Comparison of ENCODE assay signal across 19 mouse cellular contexts in the genomic region with DNA sequence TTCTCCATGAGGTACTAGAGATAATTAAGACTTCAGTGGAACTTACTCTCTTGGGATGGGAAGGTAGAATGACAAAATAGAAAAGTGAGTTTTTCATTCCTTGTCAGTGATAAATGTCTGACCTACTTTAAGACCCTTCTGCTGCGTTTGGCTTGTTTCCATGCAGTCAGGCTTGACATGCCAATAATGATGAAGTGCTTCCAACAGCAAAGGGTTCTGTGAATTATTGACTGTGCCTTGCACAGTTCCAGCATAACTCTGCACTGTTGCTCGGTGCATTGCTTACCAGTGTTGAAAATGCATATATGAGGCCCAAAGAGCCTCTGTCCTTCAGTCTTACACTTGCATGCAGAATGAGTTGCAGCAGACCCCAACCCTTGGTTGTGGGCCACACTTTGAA.
DNase-seq lines count a peak whose midpoint lies in the region; ATAC-seq and TF ChIP-seq lines count a peak whose summit lies in the region.
"Had no signal": no experiment of that assay in that cellular context is flagged by ENCODE, and none has a peak within 500 bp of the region (broad histone marks: within the 10 kb centered on the region; RNA-seq: fewer than 3 reads in every experiment).

No protein-coding gene starts in this region.

- H3K27me3 ChIP-seq in forebrain, embryonic 14.5 days (replicated peaks; ENCODE audit: control insufficient read depth, insufficient read depth, low read length), result no peaks in the 10 kb centered on the region
- H3K27me3 ChIP-seq in forebrain, embryonic 12.5 days, result no peaks in the 10 kb centered on the region
- H3K27me3 ChIP-seq in midbrain, postnatal 0 days (ENCODE audit: insufficient read depth, low read length), result no peaks in the 10 kb centered on the region
- H3K27me3 ChIP-seq in midbrain, embryonic 15.5 days (replicated peaks), result no peaks in the 10 kb centered on the region
- H3K27me3 ChIP-seq in kidney, embryonic 16.5 days (ENCODE audit: insufficient read depth, low read length), result no peaks in the 10 kb centered on the region
- H3K27me3 ChIP-seq: forebrain, embryonic 15.5 days; liver, embryonic 13.5 days; neural tube, embryonic 13.5 days had no signal

- H3K4me2 ChIP-seq in forebrain, embryonic 14.5 days (ENCODE audit: low read length), result no peak overlapping the region
- H3K4me2 ChIP-seq in forebrain, embryonic 12.5 days, result no peak overlapping the region
- H3K4me2 ChIP-seq in midbrain, postnatal 0 days (ENCODE audit: low read depth, low read length, poor library complexity, severe bottlenecking), result no peak overlapping the region
- no peak overlapping the region for H3K4me2 ChIP-seq in midbrain, embryonic 15.5 days
- no peak overlapping the region for H3K4me2 ChIP-seq in kidney, embryonic 16.5 days (replicated peaks; ENCODE audit: low read depth, low read length)
- H3K4me2 ChIP-seq: forebrain, embryonic 15.5 days; liver, embryonic 13.5 days; lung, embryonic 14.5 days; neural tube, embryonic 13.5 days had no signal

- TF ChIP-seq CTCF in midbrain, postnatal 0 days (IDR thresholded peaks at IDR 0.05), result no peak

- peak; percentile 11 for DNase-seq in forebrain, embryonic 14.5 days (ENCODE audit: low spot score)
- DNase-seq in midbrain, postnatal 0 days (ENCODE audit: low spot score), result peak; percentile 19
- DNase-seq in lung, adult 18-20 months, result no peak
- DNase-seq in yolk sac, embryonic 10.5 days (ENCODE audit: low spot score), result no peak
- DNase-seq: adrenal gland, postnatal 36 days; gastrocnemius, postnatal 10 days; heart, postnatal 4 days; liver, embryonic 13.5 days; lung, embryonic 14.5 days; lung, postnatal 36 days; midbrain, embryonic 14.5 days; right cerebral cortex, adult 18-20 months had no signal

- H3K9me3 ChIP-seq in forebrain, embryonic 14.5 days (replicated peaks; ENCODE audit: control insufficient read depth, low read length), result no peaks in the 10 kb centered on the region
- no peaks in the 10 kb centered on the region for H3K9me3 ChIP-seq in forebrain, embryonic 12.5 days
- no peaks in the 10 kb centered on the region for H3K9me3 ChIP-seq in midbrain, postnatal 0 days (ENCODE audit: low read length)
- H3K9me3 ChIP-seq in midbrain, embryonic 15.5 days, result no peaks in the 10 kb centered on the region
- no peaks in the 10 kb centered on the region for H3K9me3 ChIP-seq in kidney, embryonic 16.5 days (ENCODE audit: low read length)
- H3K9me3 ChIP-seq: forebrain, embryonic 15.5 days; heart, embryonic 10.5 days; liver, embryonic 13.5 days; neural tube, embryonic 13.5 days had no signal

- no peak overlapping the region for H3K4me3 ChIP-seq in forebrain, embryonic 14.5 days (ENCODE audit: low read depth, low read length)
- H3K4me3 ChIP-seq in forebrain, embryonic 12.5 days (replicated peaks), result no peak overlapping the region
- H3K4me3 ChIP-seq in midbrain, postnatal 0 days (ENCODE audit: low read depth, low read length), result no peak overlapping the region
- no peak overlapping the region for H3K4me3 ChIP-seq in midbrain, embryonic 15.5 days
- no peak overlapping the region for H3K4me3 ChIP-seq in kidney, embryonic 16.5 days (ENCODE audit: low read length)
- H3K4me3 ChIP-seq: forebrain, embryonic 15.5 days; heart, embryonic 10.5 days; liver, embryonic 13.5 days; myocyte; neural tube, embryonic 13.5 days had no signal

- no peaks in the 10 kb centered on the region for H3K36me3 ChIP-seq in forebrain, embryonic 14.5 days (ENCODE audit: control insufficient read depth, insufficient read depth, low read length)
- no peaks in the 10 kb centered on the region for H3K36me3 ChIP-seq in forebrain, embryonic 12.5 days (replicated peaks)
- no peaks in the 10 kb centered on the region for H3K36me3 ChIP-seq in midbrain, postnatal 0 days (ENCODE audit: insufficient read depth, low read length)
- no peaks in the 10 kb centered on the region for H3K36me3 ChIP-seq in midbrain, embryonic 15.5 days (replicated peaks)
- H3K36me3 ChIP-seq in kidney, embryonic 16.5 days (ENCODE audit: insufficient read depth, low read length), result no peaks in the 10 kb centered on the region
- H3K36me3 ChIP-seq: forebrain, embryonic 15.5 days; heart, embryonic 10.5 days; liver, embryonic 13.5 days; neural tube, embryonic 13.5 days had no signal

- no peak overlapping the region for H3K27ac ChIP-seq in forebrain, embryonic 14.5 days (ENCODE audit: low read depth, low read length)
- H3K27ac ChIP-seq in forebrain, embryonic 12.5 days, result no peak overlapping the region
- no peak overlapping the region for H3K27ac ChIP-seq in midbrain, postnatal 0 days (ENCODE audit: low read depth, low read length)
- no peak overlapping the region for H3K27ac ChIP-seq in midbrain, embryonic 15.5 days
- H3K27ac ChIP-seq in kidney, embryonic 16.5 days (ENCODE audit: low read length), result peak overlapping the region; percentile 5; the same call in 1 of the 2 replicates
- H3K27ac ChIP-seq: forebrain, embryonic 15.5 days; heart, embryonic 10.5 days; liver, embryonic 13.5 days; neural tube, embryonic 13.5 days had no signal

- no peaks in the 10 kb centered on the region for H3K4me1 ChIP-seq in forebrain, embryonic 14.5 days (ENCODE audit: control insufficient read depth, insufficient read depth, low read length)
- no peaks in the 10 kb centered on the region for H3K4me1 ChIP-seq in forebrain, embryonic 12.5 days
- H3K4me1 ChIP-seq in midbrain, postnatal 0 days (ENCODE audit: insufficient read depth, low read length), result no peaks in the 10 kb centered on the region
- no peaks in the 10 kb centered on the region for H3K4me1 ChIP-seq in midbrain, embryonic 15.5 days
- 0 out of 2 replicates have a peak, but pooled peaks cover 7% of the 10 kb centered on the region for H3K4me1 ChIP-seq in kidney, embryonic 16.5 days (ENCODE audit: insufficient read depth, low read length)
- H3K4me1 ChIP-seq: forebrain, embryonic 15.5 days; heart, embryonic 10.5 days; liver, embryonic 13.5 days; neural tube, embryonic 13.5 days had no signal

- 87% methylated on average over 2 of the region's 2 CpGs for WGBS in forebrain, embryonic 14.5 days
- 95% methylated on average over 2 of the region's 2 CpGs for WGBS in forebrain, embryonic 12.5 days
- WGBS in midbrain, postnatal 0 days, result 80% methylated on average over 2 of the region's 2 CpGs
- WGBS in midbrain, embryonic 15.5 days, result 78% methylated on average over 2 of the region's 2 CpGs
- 41% methylated on average over 2 of the region's 2 CpGs for WGBS in kidney, embryonic 16.5 days

- no peak overlapping the region for H3K9ac ChIP-seq in forebrain, embryonic 14.5 days (ENCODE audit: low read length)
- H3K9ac ChIP-seq in forebrain, embryonic 12.5 days, result no peak overlapping the region
- H3K9ac ChIP-seq in midbrain, postnatal 0 days (replicated peaks; ENCODE audit: low read length, poor library complexity, severe bottlenecking), result no peak overlapping the region
- H3K9ac ChIP-seq in midbrain, embryonic 15.5 days, result no peak overlapping the region
- H3K9ac ChIP-seq in kidney, embryonic 16.5 days (replicated peaks; ENCODE audit: low read length), result no peak overlapping the region
- H3K9ac ChIP-seq: forebrain, embryonic 15.5 days; liver, embryonic 13.5 days; lung, embryonic 14.5 days; neural tube, embryonic 13.5 days had no signal

- no peak for ATAC-seq in forebrain, embryonic 14.5 days
- no peak for ATAC-seq in forebrain, embryonic 12.5 days (ENCODE audit: low FRiP score)
- ATAC-seq in midbrain, postnatal 0 days (ENCODE audit: low FRiP score), result no peak
- no peak for ATAC-seq in midbrain, embryonic 15.5 days (replicated peaks)
- ATAC-seq in kidney, embryonic 16.5 days (ENCODE audit: low FRiP score, low TSS enrichment), result 0 out of 2 replicates have a peak, but pooled peaks have one; percentile 42
- ATAC-seq: forebrain, embryonic 15.5 days had no signal

Comparison
In these comparisons a context has a peak if more than half of its experiments do, and no peak if none do; other contexts are left out.
1. DNase-seq: peak in forebrain, embryonic 14.5 days (single experiment) and midbrain, postnatal 0 days (single experiment); none in lung, adult 18-20 months (0 of 2) and yolk sac, embryonic 10.5 days (single experiment).